Mouse (Mus musculus) neural tube, embryonic 15.5 days (tissue): ENCODE data around the gene Actb. TPM values are rescaled to one million over a fixed set of nuclear protein-coding genes. Genes with fewer than 3 reads are reported as not detected.
A peak's percentile ranks its signal among the peaks of the same experiment; 100 is the strongest.

Experiments
- ATAC-seq: fragments of 200-750 bp; cut with Nextera tagmentation; 2 replicates; pipeline ENCODE4 v1.8.0; 2017; ENCODE audit warnings: mild to moderate bottlenecking, moderate TSS enrichment, moderate library complexity; ENCODE audit not compliant: low FRiP score
- H3K27ac ChIP-seq: fragments of 300-500 bp; sonication (generic); replicated peaks from 2 replicates; pipeline ENCODE4 v1.5.1; 2015; ENCODE audit warnings: mild to moderate bottlenecking, inconsistent platforms
- H3K27me3 ChIP-seq: fragments of 300-500 bp; sonication (generic); replicated peaks from 2 replicates; pipeline ENCODE4 v1.6.1; 2015; ENCODE audit warnings: inconsistent platforms
- H3K36me3 ChIP-seq: fragments of 300-500 bp; sonication (generic); 2 replicates; pipeline ENCODE4 v1.6.1; 2015; ENCODE audit warnings: inconsistent platforms
- H3K4me1 ChIP-seq: fragments of 300-500 bp; sonication (generic); 2 replicates; pipeline ENCODE4 v1.6.1; 2015; ENCODE audit warnings: inconsistent platforms
- H3K4me2 ChIP-seq: fragments of 300-500 bp; sonication (generic); 2 replicates; pipeline ENCODE4 v1.6.1; 2015; ENCODE audit warnings: inconsistent platforms, mild to moderate bottlenecking, moderate library complexity
- H3K4me3 ChIP-seq: fragments of 300-500 bp; sonication (generic); replicated peaks from 2 replicates; pipeline ENCODE4 v1.5.1; 2015; ENCODE audit warnings: mild to moderate bottlenecking, inconsistent platforms
- H3K9ac ChIP-seq: fragments of 300-500 bp; sonication (generic); replicated peaks from 2 replicates; pipeline ENCODE4 v1.6.1; 2015; ENCODE audit warnings: mild to moderate bottlenecking, inconsistent platforms
- H3K9me3 ChIP-seq: fragments of 300-500 bp; sonication (generic); replicated peaks from 2 replicates; pipeline ENCODE4 v1.6.1; 2016; ENCODE audit warnings: inconsistent platforms
- WGBS: fragments of 180-500 bp; shearing (Covaris S2); methylation state at CpG from one replicate; pipeline ENCODE4 v1.1.7; 2015; ENCODE audit warnings: mixed read lengths; 5-methylcytosine and 5-hydroxymethylcytosine counted together
- polyA plus RNA-seq: library from polyadenylated mRNA; unstranded; fragments of >200 nt; fragmentation: Nextera tagmentation; extraction: Ambion mirVana; gene quantifications from 2 replicates; pipeline ENCODE4 v1.2.1, GENCODE M21; 2015

Actb gene
- polyA plus RNA-seq, 1 experiment from 2014 or later: 12,525 TPM

DNA sequence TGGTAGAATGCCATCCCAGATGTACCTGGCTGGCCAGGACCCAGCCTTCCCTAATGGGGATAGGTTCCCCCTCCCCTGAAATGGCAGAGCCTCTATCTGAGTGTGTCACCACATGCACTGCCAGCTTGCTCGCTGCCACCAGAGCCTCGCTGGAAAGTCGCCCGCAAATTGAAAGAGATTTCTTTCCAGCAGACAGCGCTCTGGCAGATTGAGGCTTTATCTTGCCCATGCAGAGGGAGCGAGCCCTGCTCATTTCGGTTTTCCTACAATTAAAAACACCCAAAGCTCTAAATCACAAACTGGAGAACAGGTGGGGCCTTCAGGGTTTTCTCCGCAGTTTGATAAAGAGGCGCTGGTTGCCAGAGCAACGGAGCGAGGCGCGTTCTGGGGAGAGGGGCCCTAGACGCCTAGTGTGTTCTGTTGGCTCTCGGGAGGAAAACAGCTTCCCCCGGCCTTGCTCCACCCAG, 48.8 kb downstream of the Actb start:
- peak overlapping the region; percentile 29 for H3K4me2 ChIP-seq
- no peaks in the 10 kb centered on the region for H3K9me3 ChIP-seq
- 23% methylated on average over 16 of the region's 16 CpGs for WGBS
- H3K4me1 ChIP-seq: peaks cover 8% of the 10 kb centered on the region
- H3K4me3 ChIP-seq: no peak overlapping the region
- peak; percentile 60; the same call in 1 of the 2 replicates for ATAC-seq
- H3K27me3 ChIP-seq: no peaks in the 10 kb centered on the region
- no peaks in the 10 kb centered on the region for H3K36me3 ChIP-seq
- peak overlapping the region; percentile 70 for H3K27ac ChIP-seq
- no peak overlapping the region for H3K9ac ChIP-seq

DNA sequence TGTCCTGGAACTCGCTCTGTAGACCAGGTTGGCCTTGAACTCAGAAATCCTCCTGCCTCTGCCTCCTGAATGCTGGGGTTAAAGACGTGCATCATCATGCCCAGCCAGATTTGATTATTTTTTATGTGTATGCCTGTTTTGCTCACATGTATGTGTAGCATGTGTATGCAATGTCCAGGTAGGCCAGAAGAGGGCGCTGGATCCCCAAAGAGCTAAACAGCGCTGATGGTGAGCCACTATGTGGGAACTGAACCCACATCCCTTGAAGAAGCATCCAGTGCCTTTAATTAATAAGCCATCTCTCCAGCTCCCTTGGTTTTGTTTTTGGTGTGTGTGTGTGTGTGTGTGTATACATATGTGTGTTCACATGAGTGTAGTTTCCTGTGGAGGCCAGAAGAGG, 50.1 kb downstream of the Actb start:
- ATAC-seq: no peak
- WGBS: 83% methylated on average over 4 of the region's 4 CpGs
- no peak overlapping the region for H3K4me3 ChIP-seq

DNA sequence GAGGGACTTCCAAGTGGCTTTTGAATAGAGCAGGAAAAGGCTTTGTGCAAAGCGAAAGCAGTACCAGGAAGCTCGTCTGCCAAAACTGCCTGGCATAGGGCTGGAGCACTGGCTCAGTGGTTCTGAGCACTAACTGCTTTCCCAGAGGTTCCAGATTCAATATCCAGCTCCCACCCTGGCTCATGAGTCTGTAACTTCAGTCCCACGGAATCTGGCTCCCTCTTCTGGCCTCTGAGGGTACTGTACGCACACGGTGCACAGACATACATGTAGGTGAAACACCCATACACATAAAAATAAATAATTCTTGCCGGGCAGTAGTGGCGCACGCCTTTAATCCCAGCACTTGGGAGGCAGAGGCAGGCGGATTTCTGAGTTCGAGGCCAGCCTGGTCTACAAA, 51.7 kb downstream of the Actb start:
- no peak for ATAC-seq
- Histone ChIP-seq H3K4me3 (no peak overlapping the region), H3K4me2 (no peak overlapping the region), H3K36me3 (no peaks in the 10 kb centered on the region), H3K9me3 (no peaks in the 10 kb centered on the region), H3K27me3 (no peaks in the 10 kb centered on the region), H3K4me1 (peaks cover 8% of the 10 kb centered on the region), H3K9ac (no peak overlapping the region), H3K27ac (no peak overlapping the region)
- WGBS: 74% methylated on average over 10 of the region's 10 CpGs

More for the DNA sequence above, 50.1 kb downstream of the Actb start:
- no peaks in the 10 kb centered on the region for H3K27me3 ChIP-seq
- H3K9ac ChIP-seq: no peak overlapping the region
- no peaks in the 10 kb centered on the region for H3K36me3 ChIP-seq
- peaks cover 8% of the 10 kb centered on the region for H3K4me1 ChIP-seq
- H3K27ac ChIP-seq: no peak overlapping the region
- H3K9me3 ChIP-seq: no peaks in the 10 kb centered on the region
- H3K4me2 ChIP-seq: no peak overlapping the region

DNA sequence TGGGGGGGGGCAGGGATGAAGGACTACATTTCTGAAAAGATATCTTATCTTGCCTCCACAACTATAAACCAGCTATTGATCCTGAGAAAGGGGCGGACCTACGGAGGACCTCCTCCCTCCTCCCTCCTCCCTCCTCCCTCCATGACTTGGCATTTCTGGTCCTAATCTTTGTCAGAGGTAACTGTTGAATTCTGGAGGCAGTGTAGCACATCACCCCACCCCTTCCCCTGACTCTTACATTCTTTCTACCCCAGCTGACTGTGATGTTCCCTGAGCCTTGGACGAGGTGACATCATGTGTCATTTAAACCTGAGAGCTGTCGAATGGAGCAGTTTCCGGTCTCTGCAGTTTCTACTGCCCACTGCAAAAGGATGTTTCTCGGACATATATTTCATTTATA, 53.0 kb downstream of the Actb start:
- 79% methylated on average over 6 of the region's 6 CpGs for WGBS
- H3K27me3 ChIP-seq: no peaks in the 10 kb centered on the region
- no peak overlapping the region for H3K9ac ChIP-seq
- no peaks in the 10 kb centered on the region for H3K9me3 ChIP-seq
- no peak for ATAC-seq
- peaks cover 8% of the 10 kb centered on the region for H3K4me1 ChIP-seq
- H3K4me2 ChIP-seq: no peak overlapping the region
- H3K27ac ChIP-seq: no peak overlapping the region
- H3K36me3 ChIP-seq: no peaks in the 10 kb centered on the region
- no peak overlapping the region for H3K4me3 ChIP-seq

Other genes starting within 250 kb of the Actb start
- gene Slc29a4, start 214.2 kb downstream of the Actb start, polyA plus RNA-seq: 72.5 and 82.4 TPM in 2 replicates
- 22.5 and 26.0 TPM in 2 replicates for gene Tnrc18, start 89.1 kb downstream of the Actb start, polyA plus RNA-seq
- 29.4 TPM in 2 replicates for gene Fbxl18, start 11.3 kb downstream of the Actb start, polyA plus RNA-seq
- 385 and 432 TPM in 2 replicates for gene Fscn1, start 53.6 kb upstream of the Actb start, polyA plus RNA-seq
- gene Rnf216, start 206.2 kb upstream of the Actb start, polyA plus RNA-seq: 26.6 and 29.6 TPM in 2 replicates
- 0.10 TPM in 1 of 2 replicates, not detected in the other for gene Olfr718-ps1, start 240.8 kb upstream of the Actb start, polyA plus RNA-seq